Mouse (Mus musculus) lung, postnatal 14 days (tissue): Measurements from ENCODE around the gene Hist2h3b.
"Not testable (repeated sequence)": the region's sequence is repeated elsewhere in the genome, so short reads cannot be mapped to it uniquely, and the experiment has no call there.

ENCODE experiments used
- DNase-seq: peaks from one replicate; pipeline ENCODE4 v3.0.0; 2021

Hist2h3b gene

GRCm38 (mm10) chr3:96239949-96240798 is 28.3 kb upstream of the Hist2h3b start, which contains the start of gene Hist2h2aa2:
Gene Hist2h2aa2 (minus strand): TSS chr3:96240276.
- peak; percentile 96 for DNase-seq

- DNase-seq, result no peak
Observed at GRCm38 (mm10) chr3:96240799-96241197, 27.7 kb upstream of the Hist2h3b start.

- no peak for DNase-seq
Observed at GRCm38 (mm10) chr3:96243921-96244572, 24.4 kb upstream of the Hist2h3b start.

DNA sequence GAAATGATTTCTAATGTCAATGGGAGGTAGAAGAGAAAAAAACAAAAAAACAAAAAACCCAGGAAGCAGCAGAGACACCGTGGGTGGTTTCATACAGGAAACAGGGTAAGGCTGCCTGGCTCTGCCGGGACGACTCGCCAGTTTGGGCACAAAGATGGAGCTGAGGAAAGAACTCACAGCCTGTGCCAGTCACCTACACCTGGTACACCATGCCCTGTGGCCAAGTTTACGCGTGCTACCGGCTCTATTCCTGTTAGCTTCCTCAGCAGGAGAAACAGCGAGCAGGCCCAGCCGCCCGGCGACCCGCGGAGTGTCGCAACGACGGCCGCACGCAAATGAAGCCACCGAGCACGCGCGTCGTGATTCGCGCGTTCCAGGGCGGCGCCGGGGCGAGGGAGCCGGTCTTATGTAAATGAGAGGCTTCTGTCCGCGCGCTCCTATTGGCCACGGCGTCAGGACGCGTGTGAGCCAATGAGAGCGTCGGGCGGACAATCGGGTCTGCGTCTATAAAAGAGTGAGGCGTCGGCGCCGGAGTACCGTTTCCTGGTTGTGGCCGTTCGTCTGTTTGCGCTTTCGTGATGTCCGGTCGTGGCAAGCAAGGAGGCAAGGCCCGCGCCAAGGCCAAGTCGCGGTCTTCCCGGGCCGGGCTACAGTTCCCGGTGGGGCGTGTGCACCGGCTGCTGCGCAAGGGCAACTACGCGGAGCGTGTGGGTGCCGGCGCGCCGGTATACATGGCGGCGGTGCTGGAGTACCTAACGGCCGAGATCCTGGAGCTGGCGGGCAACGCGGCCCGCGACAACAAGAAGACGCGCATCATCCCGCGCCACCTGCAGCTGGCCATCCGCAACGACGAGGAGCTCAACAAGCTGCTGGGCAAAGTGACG is 23.2 kb upstream of the Hist2h3b start, which contains the start of gene Hist2h2aa1:
Hist2h2aa1 (plus strand) TSS at position 495 of the 884 bp plus-strand sequence.
- DNase-seq, result peak; percentile 81

- not testable (repeated sequence) for DNase-seq
Observed at GRCm38 (mm10) chr3:96246018-96246417, 22.4 kb upstream of the Hist2h3b start.

- not testable (repeated sequence) for DNase-seq
Observed at GRCm38 (mm10) chr3:96246427-96246856, 22.0 kb upstream of the Hist2h3b start, which contains the start of gene Hist2h3c1. Gene Hist2h3c1 (plus strand): TSS chr3:96246685.

DNA sequence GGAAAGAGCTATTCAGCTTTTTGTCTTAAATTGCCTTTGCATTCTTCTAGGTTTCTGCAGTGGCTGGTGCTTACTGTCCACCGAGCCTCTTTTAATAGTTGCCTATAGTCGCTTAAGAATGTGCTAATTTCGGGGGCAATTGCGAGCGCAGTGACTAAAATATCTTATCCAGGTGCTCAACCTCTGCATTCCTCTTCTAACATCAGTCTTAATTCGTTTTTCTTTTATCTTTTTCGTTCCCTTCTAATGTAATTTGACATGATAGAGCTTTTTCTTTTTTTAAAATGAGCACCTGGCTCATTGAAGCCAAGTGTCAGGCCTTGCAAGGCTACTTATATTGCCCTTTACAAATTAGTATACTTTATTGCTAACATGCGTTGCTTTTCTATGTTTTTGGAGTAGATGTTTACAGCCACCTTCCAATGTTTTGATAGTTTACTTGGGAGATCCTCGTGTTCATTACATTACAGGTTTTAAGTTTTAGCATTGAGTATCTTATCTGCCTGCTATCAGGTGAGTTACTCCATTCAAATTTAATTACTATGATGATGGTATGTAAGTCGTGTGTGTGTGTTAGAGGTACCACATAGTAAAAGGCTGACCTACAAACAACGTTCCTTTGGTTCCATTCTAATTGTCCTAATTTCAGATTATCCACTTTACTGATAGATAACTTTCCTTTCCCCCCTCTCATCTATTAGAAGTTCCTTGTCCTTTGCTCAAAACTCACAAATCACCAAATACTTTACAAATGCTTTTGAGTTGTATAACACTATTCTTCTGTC is 20.9 kb upstream of the Hist2h3b start:
- no peak for DNase-seq

- no peak for DNase-seq
Observed at GRCm38 (mm10) chr3:96248141-96249033, 20.1 kb upstream of the Hist2h3b start.

DNA sequence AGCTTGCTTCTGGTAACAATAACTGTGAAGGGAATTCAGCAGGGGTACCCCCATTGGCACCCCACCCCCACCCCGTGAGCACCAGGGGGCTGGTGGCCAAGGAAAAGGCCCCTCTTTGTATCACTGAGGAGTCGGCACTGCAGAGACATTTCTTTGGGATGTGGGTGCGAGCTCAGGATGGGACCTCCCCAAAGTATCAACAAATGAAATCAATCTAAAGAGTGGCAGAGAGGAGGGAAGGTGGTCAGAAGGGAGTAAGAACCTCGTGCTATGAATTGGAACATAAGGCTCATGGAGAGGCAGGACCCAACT is 19.5 kb upstream of the Hist2h3b start:
- DNase-seq, result no peak

DNA sequence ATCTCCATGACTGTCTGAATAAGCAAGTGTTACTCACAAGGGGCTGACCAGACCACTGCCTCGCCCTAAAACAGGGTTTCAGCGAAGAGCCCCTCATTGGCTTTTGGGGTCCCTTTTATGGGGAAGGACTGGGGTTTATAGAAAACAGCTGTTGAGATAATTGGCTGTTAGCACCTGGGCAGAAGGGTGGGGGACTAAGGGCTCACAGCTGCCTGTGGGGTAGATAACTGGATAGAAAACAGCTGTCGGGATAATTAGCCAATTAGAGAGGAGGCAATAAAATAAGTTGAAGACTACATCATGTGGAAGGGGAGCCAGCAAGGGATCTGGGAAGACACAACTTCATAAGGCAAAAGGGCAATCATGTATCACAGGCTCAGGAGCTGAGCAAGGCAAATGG is 17.6 kb upstream of the Hist2h3b start:
- no peak for DNase-seq

DNA sequence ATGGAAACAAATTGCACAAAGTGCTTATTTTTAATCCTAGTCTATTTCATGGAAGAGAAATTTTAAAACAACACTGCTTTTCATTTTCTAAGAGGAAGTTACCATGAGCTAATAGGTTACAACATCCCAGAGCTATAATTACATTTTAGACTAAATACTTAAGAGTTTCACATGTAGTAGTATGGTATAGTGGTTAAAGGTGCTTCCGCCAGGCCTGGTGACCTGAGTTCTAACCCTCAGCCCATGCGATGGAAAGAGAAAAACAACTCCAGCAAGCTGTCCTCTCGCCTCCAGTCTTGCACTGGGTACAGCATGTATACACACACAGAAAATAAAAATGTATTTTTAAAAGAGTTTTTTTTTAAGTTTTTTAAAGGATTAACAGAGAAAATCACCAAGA is 16.7 kb upstream of the Hist2h3b start:
- DNase-seq, result no peak

DNA sequence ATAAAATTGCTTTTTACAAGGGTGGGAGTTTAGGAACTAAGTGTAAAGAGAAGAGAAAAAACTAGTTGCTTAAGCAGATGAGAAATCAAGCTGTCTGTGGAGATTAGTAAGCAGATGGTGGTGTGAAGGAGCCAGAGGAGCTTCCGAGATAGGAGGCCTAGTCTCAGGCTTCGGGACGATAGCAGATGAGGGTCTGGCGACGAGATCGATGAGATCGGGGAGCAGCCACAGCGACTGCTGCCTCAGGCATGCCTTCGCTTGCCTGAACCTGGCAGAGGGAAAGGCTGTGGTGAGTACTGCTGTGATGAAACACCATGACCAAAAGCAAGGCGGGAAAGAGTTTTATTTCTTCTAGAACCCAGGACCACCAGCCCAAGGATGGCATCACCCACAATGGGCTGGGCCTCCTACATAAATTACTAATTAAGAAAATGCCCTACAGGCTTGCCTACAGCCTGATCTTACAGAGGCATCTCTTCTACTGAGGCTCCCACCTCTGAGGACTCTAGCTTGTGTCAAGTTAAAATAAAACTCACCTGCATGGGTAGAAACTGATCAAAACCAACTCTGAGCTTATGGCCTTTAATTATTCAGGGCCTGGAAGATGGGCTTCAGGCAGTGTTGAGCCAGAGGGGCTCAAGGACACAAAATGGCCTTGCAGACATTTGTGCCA is 13.6 kb upstream of the Hist2h3b start:
- DNase-seq, result no peak

DNA sequence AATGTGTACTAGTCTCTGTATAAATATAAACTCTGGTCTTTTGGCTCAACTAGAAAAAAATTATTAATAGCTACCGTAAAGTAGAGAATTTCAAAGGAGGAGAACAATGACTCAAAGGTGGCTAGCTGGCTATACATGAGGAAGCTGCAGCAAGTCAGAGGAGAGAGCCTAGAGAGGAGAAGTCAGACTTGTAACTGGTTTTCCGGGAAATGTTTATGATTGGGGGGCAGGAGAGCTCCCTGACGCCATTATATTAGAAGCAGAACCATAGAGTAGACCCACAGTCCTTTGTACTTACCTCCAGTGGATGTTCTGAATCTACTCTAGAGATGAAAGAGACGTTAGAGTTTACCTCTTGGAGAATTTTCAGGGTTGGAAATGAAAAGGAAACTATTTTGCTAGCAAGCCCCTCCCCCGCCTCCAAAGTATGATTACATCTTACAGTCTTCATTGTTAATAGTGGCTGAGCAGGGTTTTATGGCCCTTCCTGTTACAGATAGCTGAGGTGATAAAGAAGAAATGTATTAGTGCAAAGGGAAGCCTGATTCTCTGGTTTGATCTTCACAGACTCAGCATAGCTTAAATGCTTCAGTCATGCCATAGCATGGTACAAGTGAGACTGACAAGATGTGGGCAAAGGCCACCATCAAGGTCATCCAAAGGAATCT is 12.4 kb upstream of the Hist2h3b start:
- no peak for DNase-seq

GRCm38 (mm10) chr3:96257190-96257589 is 11.3 kb upstream of the Hist2h3b start:
- DNase-seq, result no peak

- DNase-seq, result no peak
Observed at GRCm38 (mm10) chr3:96260220-96260619, 8.2 kb upstream of the Hist2h3b start.

GRCm38 (mm10) chr3:96261623-96262022 is 6.8 kb upstream of the Hist2h3b start:
- no peak for DNase-seq

- peak; percentile 85 for DNase-seq
Observed at GRCm38 (mm10) chr3:96262216-96262875, 6.1 kb upstream of the Hist2h3b start.

DNA sequence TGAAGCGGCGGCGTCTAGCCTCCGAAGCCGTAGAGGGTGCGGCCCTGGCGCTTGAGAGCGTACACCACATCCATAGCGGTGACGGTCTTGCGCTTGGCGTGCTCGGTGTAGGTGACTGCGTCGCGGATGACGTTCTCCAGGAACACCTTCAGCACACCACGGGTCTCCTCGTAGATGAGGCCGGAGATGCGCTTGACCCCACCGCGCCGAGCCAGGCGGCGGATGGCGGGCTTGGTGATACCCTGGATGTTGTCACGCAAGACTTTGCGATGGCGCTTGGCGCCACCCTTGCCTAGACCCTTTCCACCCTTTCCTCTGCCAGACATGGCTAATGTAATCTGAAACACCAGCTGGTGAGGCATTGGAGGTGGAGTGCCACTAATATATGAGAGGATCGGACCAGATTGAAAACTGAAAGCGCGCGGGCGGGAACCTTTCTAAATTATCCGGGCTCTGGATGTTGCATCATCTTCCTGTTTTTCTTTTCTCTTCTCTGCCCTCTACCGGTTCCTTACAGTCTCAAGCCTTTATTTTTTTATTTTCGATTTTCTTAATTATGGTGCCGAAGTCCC is 5.4 kb upstream of the Hist2h3b start, which contains the start of gene Hist2h4:
Hist2h4 (minus strand) TSS at position 333 of the 572 bp plus-strand sequence.
- peak; percentile 96 for DNase-seq
